Mouse (Mus musculus) CD4-positive naive resting alpha-beta T cell, adult 57 days (primary cell): ENCODE data around the gene Rdh12. TPM values are rescaled to one million over a fixed set of nuclear protein-coding genes. Genes with fewer than 3 reads are reported as not detected.

ENCODE experiments used
- total RNA-seq: library from RNA; stranded (reverse); gene quantifications from one replicate; pipeline ENCODE4 v1.2.4, GENCODE M21; 2023

The Rdh12 gene
- 2.4 TPM for total RNA-seq

DNA sequence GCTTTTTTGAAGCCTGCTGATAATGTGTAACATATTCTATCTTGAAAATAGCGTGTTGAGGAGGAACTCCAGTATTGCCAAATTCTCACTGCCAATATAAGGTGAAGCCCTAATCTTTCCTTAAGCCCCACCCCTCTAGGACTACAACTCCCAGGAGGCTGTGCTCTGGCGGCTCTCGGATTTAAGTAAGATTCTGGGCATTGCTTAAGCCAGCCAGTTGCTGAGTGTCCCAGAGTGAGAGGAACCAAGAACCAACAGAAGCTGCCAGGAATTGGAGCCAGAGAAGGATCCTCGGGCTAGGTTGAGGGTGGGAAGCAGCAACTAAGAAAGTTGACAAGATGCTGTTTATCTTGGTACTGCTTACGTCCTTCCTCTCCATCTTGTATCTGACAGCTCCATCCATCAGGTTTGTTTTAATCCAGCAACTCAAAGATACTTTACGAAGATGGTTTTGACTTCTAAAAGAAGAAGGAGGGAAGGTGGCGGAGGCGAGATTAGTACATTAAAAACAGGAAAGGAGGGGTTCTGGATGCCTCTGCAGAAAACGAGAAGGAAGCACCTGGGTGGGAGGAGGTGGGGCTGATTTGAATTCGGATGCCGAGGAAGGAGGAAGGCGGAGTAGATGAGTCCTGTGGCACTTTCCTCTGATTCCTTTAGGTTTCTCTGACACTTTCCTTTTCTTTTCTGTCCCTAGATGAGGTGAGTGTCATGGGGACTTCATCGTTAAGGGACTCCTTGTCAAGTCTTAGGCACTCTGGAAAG, at the start of gene Rdh12:
TSS of gene Rdh12 (plus strand) at position 212 of the 762 bp plus-strand sequence.

DNA sequence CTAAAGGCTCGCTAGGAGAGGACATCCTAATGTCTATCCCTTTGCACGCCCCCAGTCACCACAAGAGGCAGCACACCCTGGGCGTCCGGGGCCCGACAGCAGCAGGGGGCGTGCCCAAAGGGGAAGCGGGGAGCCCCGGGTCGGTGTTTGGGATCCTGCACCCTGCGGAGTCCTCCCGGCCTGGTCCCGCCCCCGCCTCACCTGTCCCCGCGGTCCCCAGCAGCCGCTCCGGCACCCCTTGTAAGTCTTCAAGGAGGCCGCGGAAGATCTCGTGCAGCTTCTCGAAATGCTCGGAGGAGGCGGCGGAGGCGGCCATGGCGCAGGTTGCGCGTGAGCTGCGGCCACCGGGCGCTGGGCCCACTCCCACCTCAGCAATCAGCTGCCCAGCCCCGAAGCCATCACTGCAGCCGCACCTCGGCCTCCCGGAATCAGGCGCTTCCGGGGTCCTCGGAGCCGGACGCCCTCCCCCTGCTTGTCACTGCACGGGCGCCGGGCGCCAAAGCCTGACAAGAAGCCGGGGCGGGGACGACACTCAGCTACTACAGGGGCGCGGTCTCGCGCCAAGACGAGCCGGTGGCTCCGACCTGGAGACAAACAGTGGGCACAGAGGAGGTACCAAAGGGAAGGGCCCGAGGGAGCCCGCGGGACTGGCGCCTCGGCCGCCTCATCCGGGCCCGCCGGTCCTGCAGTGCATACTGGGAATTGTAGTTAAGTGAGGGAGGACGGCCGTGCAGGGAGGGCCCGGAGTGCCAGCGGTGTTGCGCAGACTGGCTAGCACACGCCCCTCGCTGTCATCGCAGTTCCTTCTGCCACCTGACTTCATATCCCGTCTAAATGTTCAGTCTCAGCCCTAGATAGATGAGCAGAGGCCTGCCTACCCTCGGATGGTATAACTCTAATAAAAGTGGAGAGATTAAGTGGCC, 36.4 kb upstream of the Rdh12 start, which contains the start of gene Vti1b:
TSS of gene Vti1b (minus strand) at position 649 of the 923 bp plus-strand sequence.

GRCm38 (mm10) chr12:79192193-79192592, 16.5 kb upstream of the Rdh12 start, which contains the start of gene Rdh11:
Gene Rdh11 (minus strand): TSS chr12:79192293.

Other genes starting within 250 kb of the Rdh12 start
- gene Tmem229b, start 201.3 kb upstream of the Rdh12 start, total RNA-seq, result 47.3 TPM
- 0.80 TPM for gene Plekhh1, start 179.8 kb upstream of the Rdh12 start, total RNA-seq
- gene Pigh, start 119.3 kb upstream of the Rdh12 start, total RNA-seq, result 6.8 TPM
- not detected for gene Arg2, start 78.1 kb upstream of the Rdh12 start, total RNA-seq
- 60.9 TPM for gene Vti1b, start 36.2 kb upstream of the Rdh12 start, total RNA-seq
- gene Rdh11, start 16.6 kb upstream of the Rdh12 start, total RNA-seq, result 18.1 TPM
- gene Zfyve26, start 87.4 kb downstream of the Rdh12 start, total RNA-seq, result 81.3 TPM
- gene Rad51b, start 88.4 kb downstream of the Rdh12 start, total RNA-seq, result 0.44 TPM